Mouse (Mus musculus) right cerebral cortex, postnatal 36 days (tissue): ENCODE data around the gene Myo18a.

Experiments used
- DNase-seq, 2 experiments: peaks; one replicate each; pipeline ENCODE4 v3.0.0; 2022; ENCODE audit warnings: low spot score in 2 of 2, mixed read lengths in 1 of 2

Gene Myo18a

GRCm38 (mm10) chr11:77771879-77772713 lies 9.1 kb downstream of the Myo18a start:
- no peak for DNase-seq

GRCm38 (mm10) chr11:77775701-77776400 lies 12.8 kb downstream of the Myo18a start:
- no peak for DNase-seq

GRCm38 (mm10) chr11:77777436-77777835 lies 14.4 kb downstream of the Myo18a start:
- no peak for DNase-seq

- no peak for DNase-seq
These were observed 14.9 kb downstream of the Myo18a start for GRCm38 (mm10) chr11:77777937-77778336.

GRCm38 (mm10) chr11:77779240-77779639 lies 16.2 kb downstream of the Myo18a start:
- DNase-seq, result no peak

GRCm38 (mm10) chr11:77781088-77781487 lies 18.0 kb downstream of the Myo18a start:
- no peak for DNase-seq

- DNase-seq, result no peak
These were observed 19.2 kb downstream of the Myo18a start for GRCm38 (mm10) chr11:77782104-77782815.

- DNase-seq, result no peak
These were observed 20.2 kb downstream of the Myo18a start for GRCm38 (mm10) chr11:77783211-77783746.

- no peak for DNase-seq
These were observed 21.0 kb downstream of the Myo18a start for GRCm38 (mm10) chr11:77783747-77784646.

GRCm38 (mm10) chr11:77784894-77785293 lies 21.8 kb downstream of the Myo18a start:
- no peak for DNase-seq

- DNase-seq, result no peak
These were observed 22.3 kb downstream of the Myo18a start for GRCm38 (mm10) chr11:77785396-77785767.

- DNase-seq, result no peak
These were observed 22.9 kb downstream of the Myo18a start for GRCm38 (mm10) chr11:77785768-77786561.

- no peak for DNase-seq
These were observed 24.7 kb downstream of the Myo18a start, which contains the start of gene Gm10277 for GRCm38 (mm10) chr11:77787707-77788106. Gm10277 (minus strand) TSS chr11:77787747.

GRCm38 (mm10) chr11:77789512-77789911 lies 26.5 kb downstream of the Myo18a start:
- no peak for DNase-seq

GRCm38 (mm10) chr11:77790286-77790685 lies 27.2 kb downstream of the Myo18a start:
- no peak for DNase-seq

- DNase-seq, result no peak
These were observed 28.2 kb downstream of the Myo18a start for GRCm38 (mm10) chr11:77791241-77791727.

- DNase-seq, result no peak
These were observed 28.9 kb downstream of the Myo18a start for GRCm38 (mm10) chr11:77791752-77792565.

- DNase-seq, result no peak
These were observed 29.5 kb downstream of the Myo18a start for GRCm38 (mm10) chr11:77792566-77792909.

GRCm38 (mm10) chr11:77793238-77793930 lies 30.3 kb downstream of the Myo18a start:
- peak; percentile 91 to 92 for DNase-seq
